Mouse (Mus musculus) stomach, postnatal 0 days (tissue): ENCODE results near the gene Pam16.

ENCODE experiments used
- CTCF ChIP-seq: IDR thresholded peaks from 2 replicates; pipeline ENCODE4 v1.5.1; 2016; ENCODE audit warnings: antibody characterized with exemption, low read depth, mild to moderate bottlenecking, moderate library complexity
- EP300 ChIP-seq: optimal IDR thresholded peaks from 2 replicates; pipeline ENCODE3; 2016; ENCODE audit warnings: antibody characterized with exemption

- TF ChIP-seq CTCF (no peak), EP300 (no peak)
Measured at GRCm38 (mm10) chr16:4624074-4624473, 714 bp downstream of the Pam16 start.
